ENCODE assay signal across 14 mouse cellular contexts in the genomic region with DNA sequence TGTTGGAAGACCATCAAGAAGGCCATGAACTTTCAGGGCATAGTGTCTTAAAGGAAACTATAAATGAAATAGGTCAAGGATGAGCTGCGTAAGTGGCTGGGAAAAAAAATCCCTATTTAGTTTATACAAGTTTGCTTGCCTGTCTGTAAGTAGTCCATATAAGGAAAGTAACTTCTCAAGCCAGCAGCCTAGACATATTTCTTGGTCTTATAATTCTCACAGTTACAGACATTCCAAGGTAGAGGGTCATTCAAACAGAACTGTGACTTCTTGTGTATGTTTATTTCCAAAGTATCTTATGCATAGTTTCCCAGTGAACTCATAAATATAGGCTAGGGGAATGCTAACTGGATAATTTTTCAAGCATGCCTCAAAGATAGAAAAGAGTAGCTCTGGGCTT.
"Had no signal": no experiment of that assay in that cellular context is flagged by ENCODE, and none has a peak within 500 bp of the region (broad histone marks: within the 10 kb centered on the region; RNA-seq: fewer than 3 reads in every experiment).

No protein-coding gene starts in this region.

- H3K36me3 ChIP-seq: kidney, embryonic 15.5 days; limb, embryonic 13.5 days; midbrain, embryonic 12.5 days; neural tube, embryonic 15.5 days had no signal

- H3K9ac ChIP-seq: kidney, embryonic 15.5 days; limb, embryonic 13.5 days; liver, embryonic 14.5 days; midbrain, embryonic 12.5 days; neural tube, embryonic 15.5 days had no signal

- H3K27me3 ChIP-seq: kidney, embryonic 15.5 days; midbrain, embryonic 12.5 days; neural tube, embryonic 15.5 days had no signal

- ATAC-seq: midbrain, embryonic 16.5 days had no signal

- H3K4me3 ChIP-seq: kidney, embryonic 15.5 days; layer of hippocampus, adult 2 months; limb, embryonic 13.5 days; midbrain, embryonic 12.5 days; neural tube, embryonic 15.5 days had no signal

- H3K27ac ChIP-seq: kidney, embryonic 15.5 days; layer of hippocampus, adult 2 months; limb, embryonic 13.5 days; liver, embryonic 14.5 days; midbrain, embryonic 12.5 days; neural tube, embryonic 15.5 days had no signal

- H3K4me1 ChIP-seq: kidney, embryonic 15.5 days; limb, embryonic 13.5 days; midbrain, embryonic 12.5 days; neural tube, embryonic 15.5 days had no signal

- H3K9me3 ChIP-seq: kidney, embryonic 15.5 days; limb, embryonic 13.5 days; midbrain, embryonic 12.5 days; neural tube, embryonic 15.5 days had no signal

- DNase-seq: kidney, adult 2 months; kidney, postnatal 25 days; left cerebral cortex, postnatal 4 days; lung, adult 18-20 months; right cerebral cortex, adult 18-20 months; right cerebral cortex, postnatal 25 days; thymus, postnatal 36 days had no signal

- H3K4me2 ChIP-seq: kidney, embryonic 15.5 days; limb, embryonic 13.5 days; midbrain, embryonic 12.5 days; neural tube, embryonic 15.5 days had no signal
